Mouse (Mus musculus) liver, postnatal 0 days (tissue): Measurements from ENCODE around the gene Atrnl1.

Source experiments
- CTCF ChIP-seq: sonication (generic); IDR thresholded peaks from 2 replicates; pipeline ENCODE4 v1.5.1; 2016; ENCODE audit warnings: antibody characterized with exemption, low read depth
- EP300 ChIP-seq: IDR thresholded peaks from 2 replicates; pipeline ENCODE4 v1.6.1; 2016; ENCODE audit warnings: antibody characterized with exemption, low read depth, mild to moderate bottlenecking

GRCm38 (mm10) chr19:57939166-57939565 lies 328.3 kb downstream of the Atrnl1 start:
- TF ChIP-seq CTCF (no peak), EP300 (no peak)
